Mouse (Mus musculus) hindbrain, embryonic 13.5 days (tissue): ENCODE data around the gene Swsap1. TPM values are rescaled to one million over a fixed set of nuclear protein-coding genes. Genes with fewer than 3 reads are reported as not detected.

Experiments
- ATAC-seq: fragments of 200-750 bp; cut with Nextera tagmentation; 2 replicates; pipeline ENCODE4 v1.8.0; 2017; ENCODE audit warnings: moderate TSS enrichment; ENCODE audit not compliant: low FRiP score
- H3K27ac ChIP-seq: fragments of 300-500 bp; sonication (generic); 2 replicates; pipeline ENCODE4 v1.5.1; 2015; ENCODE audit warnings: inconsistent platforms, mild to moderate bottlenecking, moderate library complexity
- H3K27me3 ChIP-seq: fragments of 300-500 bp; sonication (generic); 2 replicates; pipeline ENCODE4 v1.6.1; 2015; ENCODE audit warnings: mild to moderate bottlenecking, inconsistent platforms
- H3K36me3 ChIP-seq: fragments of 300-500 bp; sonication (generic); 2 replicates; pipeline ENCODE4 v1.6.1; 2015; ENCODE audit warnings: mild to moderate bottlenecking, inconsistent platforms
- H3K4me1 ChIP-seq: fragments of 300-500 bp; sonication (generic); replicated peaks from 2 replicates; pipeline ENCODE4 v1.6.1; 2015; ENCODE audit warnings: inconsistent platforms
- H3K4me2 ChIP-seq: fragments of 300-500 bp; sonication (generic); 2 replicates; pipeline ENCODE4 v1.6.1; 2015; ENCODE audit warnings: inconsistent platforms, mild to moderate bottlenecking, moderate library complexity
- H3K4me3 ChIP-seq: fragments of 300-500 bp; sonication (generic); 2 replicates; pipeline ENCODE4 v1.5.1; 2015; ENCODE audit warnings: mild to moderate bottlenecking, inconsistent platforms
- H3K9ac ChIP-seq: fragments of 300-500 bp; sonication (generic); 2 replicates; pipeline ENCODE4 v1.6.1; 2015; ENCODE audit warnings: mild to moderate bottlenecking, inconsistent platforms
- H3K9me3 ChIP-seq: fragments of 300-500 bp; sonication (generic); 2 replicates; pipeline ENCODE4 v1.6.1; 2016; ENCODE audit warnings: inconsistent platforms
- WGBS: fragments of 180-500 bp; shearing (Covaris S2); methylation state at CpG from one replicate; pipeline ENCODE4 v1.1.7; 2015; 5-methylcytosine and 5-hydroxymethylcytosine counted together
- polyA plus RNA-seq: library from polyadenylated mRNA; unstranded; fragments of >200 nt; fragmentation: Nextera tagmentation; extraction: Ambion mirVana; gene quantifications from 2 replicates; pipeline ENCODE4 v1.2.1, GENCODE M21; 2015

Swsap1 gene
- polyA plus RNA-seq, 1 experiment from 2014 or later = 9.1 TPM

- peaks cover 43% of the 10 kb centered on the region for H3K36me3 ChIP-seq
- ATAC-seq = peak; percentile 23
- peak overlapping the region; percentile 68 for H3K4me3 ChIP-seq
- 0% methylated on average over 18 of the region's 18 CpGs for WGBS
- peak overlapping the region; percentile 84 for H3K9ac ChIP-seq
- no peaks in the 10 kb centered on the region for H3K9me3 ChIP-seq
- H3K27ac ChIP-seq = peak overlapping the region; percentile 89
- H3K4me1 ChIP-seq = peaks cover 46% of the 10 kb centered on the region
- H3K4me2 ChIP-seq = peak overlapping the region; percentile 93
- H3K27me3 ChIP-seq = no peaks in the 10 kb centered on the region
Observed at GRCm38 (mm10) chr9:22003163-22003554, 47.6 kb downstream of the Swsap1 start.

- Histone ChIP-seq H3K4me1 (peaks cover 48% of the 10 kb centered on the region), H3K9ac (peak overlapping the region; percentile 84), H3K4me2 (peak overlapping the region; percentile 93), H3K27ac (no peak overlapping the region), H3K9me3 (no peaks in the 10 kb centered on the region), H3K36me3 (peaks cover 57% of the 10 kb centered on the region), H3K27me3 (no peaks in the 10 kb centered on the region), H3K4me3 (peak overlapping the region; percentile 68)
- ATAC-seq = no peak
- WGBS = 93% methylated on average over 12 of the region's 12 CpGs
Observed at GRCm38 (mm10) chr9:22004546-22004945, 49.0 kb downstream of the Swsap1 start.

Other genes with a start within 250 kb of the Swsap1 start
- 12.4 and 15.6 TPM in 2 replicates for gene Ldlr, start 232.3 kb upstream of the Swsap1 start, polyA plus RNA-seq
- 22.0 and 26.4 TPM in 2 replicates for gene Spc24, start 195.5 kb upstream of the Swsap1 start, polyA plus RNA-seq
- 4.7 and 5.0 TPM in 2 replicates for gene Kank2, start 157.0 kb upstream of the Swsap1 start, polyA plus RNA-seq
- gene Angptl8, start 120.2 kb upstream of the Swsap1 start, polyA plus RNA-seq = 0.39 and 0.53 TPM in 2 replicates
- gene Dock6, start 103.1 kb upstream of the Swsap1 start, polyA plus RNA-seq = 17.2 and 18.2 TPM in 2 replicates
- gene Rab3d, start 37.6 kb upstream of the Swsap1 start, polyA plus RNA-seq = 15.9 and 18.5 TPM in 2 replicates
- 8.9 and 10.4 TPM in 2 replicates for gene Ccdc159, start 28.3 kb upstream of the Swsap1 start, polyA plus RNA-seq
- 47.1 and 48.2 TPM in 2 replicates for gene Tmem205, start 28.2 kb upstream of the Swsap1 start, polyA plus RNA-seq
- gene Plppr2, start 18.7 kb upstream of the Swsap1 start, polyA plus RNA-seq = 67.5 and 71.4 TPM in 2 replicates
- 1.9 and 2.2 TPM in 2 replicates for gene Epor, start 7.8 kb downstream of the Swsap1 start, polyA plus RNA-seq
- gene Rgl3, start 33.7 kb downstream of the Swsap1 start, polyA plus RNA-seq = 1.1 TPM in 2 replicates
- 4.1 and 4.4 TPM in 2 replicates for gene Ccdc151, start 46.9 kb downstream of the Swsap1 start, polyA plus RNA-seq
- gene Prkcsh, start 47.1 kb downstream of the Swsap1 start, polyA plus RNA-seq = 99.3 and 101 TPM in 2 replicates
- 80.6 and 81.7 TPM in 2 replicates for gene Elavl3, start 96.3 kb downstream of the Swsap1 start, polyA plus RNA-seq
- gene Gm49318, start 115.5 kb downstream of the Swsap1 start, polyA plus RNA-seq = not detected in 2 replicates
- 17.7 and 19.5 TPM in 2 replicates for gene Zfp653, start 115.6 kb downstream of the Swsap1 start, polyA plus RNA-seq
- gene Ecsit, start 129.7 kb downstream of the Swsap1 start, polyA plus RNA-seq = 53.5 and 56.5 TPM in 2 replicates
- gene Cnn1, start 143.5 kb downstream of the Swsap1 start, polyA plus RNA-seq = 1.4 and 4.5 TPM in 2 replicates
- gene Elof1, start 161.4 kb downstream of the Swsap1 start, polyA plus RNA-seq = 179 and 185 TPM in 2 replicates
- 0.82 and 0.98 TPM in 2 replicates for gene Acp5, start 180.0 kb downstream of the Swsap1 start, polyA plus RNA-seq
- 81.3 and 88.2 TPM in 2 replicates for gene Pigyl, start 201.1 kb downstream of the Swsap1 start, polyA plus RNA-seq
- 0.17 TPM in 1 of 2 replicates, not detected in the other for gene Zfp872, start 232.3 kb downstream of the Swsap1 start, polyA plus RNA-seq